Mouse (Mus musculus) A20 (cell line): ENCODE results near the gene Slc27a3.

Source experiments
- DNase-seq: peaks from one replicate; pipeline ENCODE4 v3.0.0-alpha.2; 2011; ENCODE audit warnings: low read depth, low spot score

Slc27a3 gene

DNA sequence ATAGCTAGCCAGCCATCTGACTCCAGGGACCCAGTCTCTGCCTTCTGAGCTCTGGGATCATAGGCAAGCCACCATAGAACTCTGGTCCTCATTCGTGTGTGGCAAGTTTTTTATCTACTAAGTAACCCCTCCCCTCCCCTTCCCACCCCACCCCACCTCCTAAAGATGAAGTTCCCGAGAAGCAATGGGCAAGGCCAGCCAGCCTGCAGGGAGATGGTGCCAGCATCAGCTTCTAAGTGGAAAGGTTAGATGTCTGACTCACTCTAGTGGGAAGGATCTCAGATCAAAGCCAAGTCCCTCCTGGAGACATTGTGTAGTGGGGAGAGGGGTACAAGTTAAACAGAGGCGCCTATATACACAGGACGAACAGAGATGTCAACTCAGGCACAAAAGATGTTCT lies 1.3 kb upstream of the Slc27a3 start:
- DNase-seq: no peak

- DNase-seq: no peak
These were observed 820 bp downstream of the Slc27a3 start for GRCm38 (mm10) chr3:90388726-90389510.

- no peak for DNase-seq
These were observed 1.5 kb downstream of the Slc27a3 start for GRCm38 (mm10) chr3:90388192-90388591.

GRCm38 (mm10) chr3:90387483-90387882 lies 2.3 kb downstream of the Slc27a3 start:
- no peak for DNase-seq

DNA sequence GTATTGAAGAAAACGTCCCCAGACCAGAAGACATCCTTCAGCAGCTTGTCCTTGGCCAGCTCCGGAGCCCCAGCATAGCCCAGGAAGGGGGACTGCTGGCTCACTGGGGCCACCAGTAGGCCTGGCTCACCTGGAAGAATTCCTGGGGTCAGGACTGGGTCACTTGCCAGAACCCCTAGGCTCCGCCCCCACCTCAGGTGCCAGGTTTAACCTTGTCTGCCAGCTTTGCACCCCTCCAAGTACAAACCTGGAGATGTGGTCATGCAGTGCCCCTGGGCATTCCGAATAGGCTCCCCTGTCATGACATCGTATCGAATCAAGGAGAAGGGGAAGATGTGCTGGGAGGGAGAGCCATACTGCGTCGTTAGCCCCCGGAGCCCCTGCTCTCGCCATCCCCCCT lies 2.9 kb downstream of the Slc27a3 start:
- no peak for DNase-seq

DNA sequence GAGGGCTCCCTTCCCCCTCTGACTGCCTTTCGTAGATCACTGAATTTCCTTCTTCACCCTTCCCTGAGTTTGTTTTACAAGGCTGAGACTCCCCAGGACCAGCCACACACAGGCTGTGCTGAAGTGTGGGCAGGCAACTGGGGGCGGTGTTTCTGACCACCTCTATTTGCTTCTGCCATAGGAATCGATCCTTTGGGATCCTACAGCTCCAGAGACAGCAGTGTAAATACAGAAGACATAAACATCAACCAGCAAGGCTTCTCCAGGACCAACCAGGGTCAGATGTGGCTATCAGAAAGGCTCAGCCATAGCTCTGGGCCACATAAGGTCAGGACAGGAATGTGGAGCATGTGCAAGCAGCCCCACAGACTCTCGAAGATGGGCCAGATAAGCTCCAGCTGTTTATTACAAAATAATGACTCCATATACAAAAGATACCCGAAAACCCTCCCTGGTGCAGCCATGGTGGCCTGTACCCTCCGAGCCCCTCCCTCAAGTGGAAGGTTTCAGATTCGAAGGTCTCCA lies 4.8 kb downstream of the Slc27a3 start:
- no peak for DNase-seq

DNA sequence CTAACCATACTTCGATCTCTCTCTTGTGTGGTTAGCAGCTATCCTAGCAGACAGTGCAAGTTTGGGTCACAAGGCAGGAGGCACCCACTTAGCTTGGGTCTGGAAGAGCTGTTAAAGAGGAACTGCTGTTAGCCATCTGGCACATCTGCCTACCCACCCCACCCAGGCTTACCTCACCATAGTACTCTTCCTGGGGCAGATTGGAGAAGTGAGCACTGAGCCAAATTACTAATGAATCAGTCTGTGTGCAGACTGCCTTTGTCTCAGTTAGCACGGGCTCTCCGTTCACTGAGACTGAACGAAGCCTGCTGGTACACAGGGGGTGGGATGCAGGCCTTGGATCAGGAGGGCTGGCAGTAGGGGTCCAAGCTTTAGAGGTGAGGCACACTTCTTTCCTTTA lies 6.0 kb downstream of the Slc27a3 start:
- peak; percentile 92 for DNase-seq

DNA sequence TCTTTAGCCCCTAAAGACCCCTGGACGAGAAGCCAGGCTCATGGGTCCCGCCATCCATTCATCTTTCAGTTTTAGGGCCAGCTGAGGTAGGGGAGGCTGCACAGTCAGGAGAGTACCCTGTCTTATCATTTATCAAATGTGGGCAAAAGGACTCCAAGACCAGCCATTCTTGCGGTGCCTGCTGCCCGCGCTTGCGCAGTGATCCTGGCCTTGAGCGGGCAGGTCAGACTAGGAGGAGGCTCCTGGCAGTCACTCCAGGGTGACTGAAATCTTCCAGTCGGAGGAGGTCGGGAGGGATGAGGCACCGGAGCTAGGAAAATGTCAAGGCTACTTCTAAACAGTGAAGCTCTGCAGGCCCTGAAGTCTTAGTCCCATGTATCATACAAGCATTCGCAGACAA lies 8.0 kb downstream of the Slc27a3 start:
- no peak for DNase-seq

- DNase-seq: no peak
These were observed 11.2 kb downstream of the Slc27a3 start for GRCm38 (mm10) chr3:90378496-90378895.

DNA sequence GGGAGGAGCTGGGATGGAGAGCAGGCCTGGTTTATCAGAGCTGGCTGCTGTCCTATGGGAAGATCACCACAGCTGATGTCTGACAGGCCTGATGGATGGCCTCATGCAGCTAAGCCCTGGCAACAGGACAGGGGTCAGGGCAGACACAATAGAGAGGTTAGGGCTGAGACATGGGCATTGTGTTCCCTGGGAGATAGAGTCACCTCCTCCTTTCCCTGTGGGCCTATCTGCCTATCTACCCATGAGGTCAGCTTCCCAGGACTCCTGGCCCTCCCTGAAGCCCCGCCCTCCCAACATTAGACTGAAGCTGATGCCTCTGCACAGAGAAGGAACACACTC lies 13.5 kb downstream of the Slc27a3 start:
- no peak for DNase-seq

DNA sequence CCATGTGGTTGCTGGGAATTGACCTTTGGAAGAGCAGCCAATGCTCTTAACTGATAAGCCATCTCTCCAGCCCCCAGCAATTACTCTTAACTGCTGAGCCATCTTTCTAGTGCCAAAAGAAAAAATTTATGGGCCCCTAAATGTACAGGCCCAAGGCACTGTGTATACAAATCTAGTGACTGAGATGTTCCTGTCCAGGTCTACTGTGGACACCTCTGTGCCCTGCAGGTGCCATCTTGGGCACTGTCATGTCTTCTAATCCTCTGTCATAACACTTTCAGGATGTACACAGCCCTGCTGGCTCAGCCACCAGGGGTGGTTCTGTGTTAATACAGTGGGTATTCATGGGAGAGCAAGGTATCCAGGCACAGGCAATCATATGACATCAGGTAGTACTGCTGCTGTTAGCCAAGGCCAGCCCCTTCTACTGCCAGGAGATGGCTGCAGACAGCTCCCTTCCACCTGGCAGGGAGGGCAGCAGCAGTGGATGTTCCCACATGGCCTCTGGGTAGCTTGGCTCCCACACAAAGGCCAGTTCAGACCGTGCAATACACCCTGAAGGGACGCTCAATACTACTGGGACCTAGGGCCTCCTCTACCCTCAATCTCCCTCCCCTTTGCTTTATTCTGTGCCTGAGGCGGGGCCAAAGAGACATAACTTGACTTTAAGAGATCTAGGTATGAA lies 14.0 kb downstream of the Slc27a3 start:
- DNase-seq: no peak

- no peak for DNase-seq
These were observed 15.4 kb downstream of the Slc27a3 start for GRCm38 (mm10) chr3:90374368-90374767.

DNA sequence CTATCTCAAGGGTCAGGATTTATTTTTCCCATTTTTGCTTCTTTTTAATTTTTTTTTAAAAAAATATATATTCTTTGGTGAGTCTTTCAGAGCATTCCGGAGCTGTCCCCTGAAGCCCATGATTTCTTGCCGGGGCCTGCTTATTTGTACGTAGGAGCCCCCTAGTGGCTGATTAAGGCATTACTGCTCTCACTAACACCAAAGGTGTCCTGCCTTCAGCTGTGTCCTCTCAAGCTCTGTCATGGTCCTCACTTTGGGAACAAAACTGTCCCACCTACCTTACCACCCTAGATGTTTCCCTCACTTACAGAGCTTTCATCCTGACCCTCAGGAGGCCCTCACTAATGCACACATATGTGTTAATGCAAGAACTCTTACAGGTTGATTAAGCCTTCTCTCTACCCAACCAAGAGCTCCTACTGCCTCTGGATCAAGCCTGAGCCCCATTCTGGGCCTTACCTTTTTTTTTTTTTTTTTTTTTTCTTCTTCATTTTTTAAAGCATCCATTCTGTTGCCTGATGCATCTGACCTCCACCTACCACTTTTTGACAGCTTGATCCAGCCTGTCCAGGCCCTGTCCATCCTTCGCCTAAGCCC lies 16.2 kb downstream of the Slc27a3 start:
- peak; percentile 85 for DNase-seq

DNA sequence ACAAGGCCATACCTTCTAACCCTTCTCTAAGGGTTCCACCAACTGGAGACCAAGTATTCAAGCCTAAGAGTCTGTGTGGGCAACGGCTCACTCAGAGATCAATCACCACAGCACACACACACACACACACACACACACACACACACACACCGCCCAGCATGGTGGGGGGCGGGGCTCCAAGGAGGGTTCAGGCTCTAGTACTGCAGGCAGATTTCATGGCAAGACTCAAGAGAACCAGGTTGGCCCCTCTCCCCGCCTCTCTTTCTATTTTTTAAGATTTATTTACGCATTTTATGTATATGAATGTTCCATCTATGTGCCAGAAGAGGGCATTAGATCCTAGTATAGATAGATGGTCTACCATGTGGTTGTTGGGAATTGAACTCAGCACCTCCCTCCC lies 16.9 kb downstream of the Slc27a3 start:
- DNase-seq: no peak

- DNase-seq: no peak
These were observed 17.9 kb downstream of the Slc27a3 start for GRCm38 (mm10) chr3:90371857-90372256.

- DNase-seq: peak; percentile 37
These were observed 20.7 kb downstream of the Slc27a3 start for GRCm38 (mm10) chr3:90369041-90369440.

GRCm38 (mm10) chr3:90367001-90367632 lies 22.6 kb downstream of the Slc27a3 start:
- no peak for DNase-seq

DNA sequence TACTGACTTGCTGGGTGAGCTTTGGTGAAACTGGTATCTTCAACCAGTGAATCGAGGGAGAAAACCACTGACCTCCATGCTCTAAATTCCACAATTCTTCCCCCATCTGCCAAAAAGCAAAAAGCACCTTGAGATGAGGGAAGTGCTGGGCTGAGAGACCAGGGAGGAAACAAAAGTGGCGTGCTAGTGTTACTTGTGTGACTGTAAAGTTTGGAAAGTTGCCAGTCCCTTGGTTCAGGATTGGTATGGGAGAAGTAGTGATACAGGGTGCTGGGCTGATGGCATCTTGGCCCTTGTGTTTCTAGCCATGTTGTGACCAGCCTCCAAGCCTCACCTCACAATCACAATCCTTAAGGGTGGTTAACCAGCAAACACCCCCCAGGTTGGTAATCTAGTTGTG lies 27.4 kb downstream of the Slc27a3 start:
- no peak for DNase-seq

DNA sequence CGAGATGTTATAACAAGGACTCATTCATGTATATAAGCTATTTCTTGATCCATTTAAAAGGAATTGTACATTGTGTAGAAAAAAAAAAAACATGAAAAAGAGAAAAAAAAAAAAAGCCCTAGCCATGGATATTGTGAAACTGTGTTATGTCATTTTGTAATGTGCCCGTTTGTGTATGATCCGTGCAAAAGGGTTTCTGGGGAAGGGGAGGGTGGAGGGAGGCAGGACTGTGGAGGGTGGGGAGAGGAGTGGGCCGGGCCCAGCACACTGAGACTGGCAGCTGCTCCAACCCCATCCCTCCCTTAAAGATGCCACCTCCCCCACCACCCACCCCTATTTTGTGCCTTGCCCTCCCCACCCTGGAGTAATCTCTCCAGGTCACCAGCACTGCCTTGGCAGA lies 28.3 kb downstream of the Slc27a3 start:
- DNase-seq: no peak

- no peak for DNase-seq
These were observed 30.5 kb downstream of the Slc27a3 start for GRCm38 (mm10) chr3:90359230-90359629.

- DNase-seq: no peak
These were observed 31.8 kb downstream of the Slc27a3 start for GRCm38 (mm10) chr3:90357959-90358358.

DNA sequence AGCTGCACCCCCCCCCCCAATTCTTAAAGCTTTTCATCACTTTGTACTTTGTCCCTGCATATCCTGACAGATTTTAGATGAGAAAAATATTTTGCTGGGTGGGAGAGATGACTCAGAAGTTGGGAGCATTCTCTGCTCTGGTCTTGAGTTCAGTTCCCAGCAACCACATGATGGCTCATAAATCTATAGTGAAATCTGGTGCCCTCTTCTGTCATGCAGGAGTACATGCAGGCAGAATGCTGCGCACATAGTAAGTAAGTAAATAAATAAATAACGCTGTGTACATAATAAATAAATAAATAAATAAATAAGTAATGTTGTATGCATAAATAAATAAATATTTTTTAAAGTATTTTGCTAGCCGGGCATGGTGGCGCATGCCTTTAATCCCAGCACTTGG lies 41.9 kb downstream of the Slc27a3 start:
- DNase-seq: no peak
